Mouse (Mus musculus): ENCODE measurements at regions not wholly inside any gene's neighbourhood (a gene's known extent, or its start where the extent isn't known, plus 50 kb on each side); places are given as distances from the start of the nearest gene placed in this dataset.

DNA sequence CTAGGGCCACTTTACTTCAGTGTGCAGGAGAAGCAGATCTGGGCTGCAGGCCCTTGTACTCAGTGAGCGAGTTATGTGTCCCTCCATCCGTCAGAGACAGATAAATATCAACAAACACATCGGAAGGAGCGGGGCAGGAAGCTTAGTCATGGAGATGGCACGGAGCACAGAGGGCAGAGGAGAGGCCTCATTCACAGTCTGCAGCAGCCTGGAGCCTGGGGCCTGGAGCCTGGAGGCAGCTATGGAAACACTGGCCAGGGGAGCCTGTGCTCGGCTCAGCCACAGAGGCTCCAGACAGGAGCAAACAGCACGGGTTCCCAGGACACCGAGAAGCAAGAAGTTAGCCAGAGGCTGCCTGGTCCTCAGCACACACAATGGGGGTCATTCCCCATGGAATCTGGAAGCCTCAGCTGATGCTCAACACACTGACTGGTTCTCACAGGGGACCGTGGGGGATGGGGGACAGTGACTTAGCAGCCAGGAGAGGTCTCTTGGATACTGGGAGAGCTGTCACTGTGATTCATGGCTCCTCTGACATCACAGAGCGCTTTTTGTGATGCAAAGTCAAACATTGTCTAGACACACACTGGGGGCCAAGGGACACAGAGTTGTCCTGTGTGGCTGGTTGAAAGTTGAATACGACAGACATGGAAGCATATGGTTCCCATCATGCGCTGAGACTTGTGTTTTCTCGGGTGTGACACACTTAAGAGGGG is 82.2 kb upstream of the Sulf2 start:
- no peak for DNase-seq (ENCODE audit: low spot score in 2 of 2)

DNA sequence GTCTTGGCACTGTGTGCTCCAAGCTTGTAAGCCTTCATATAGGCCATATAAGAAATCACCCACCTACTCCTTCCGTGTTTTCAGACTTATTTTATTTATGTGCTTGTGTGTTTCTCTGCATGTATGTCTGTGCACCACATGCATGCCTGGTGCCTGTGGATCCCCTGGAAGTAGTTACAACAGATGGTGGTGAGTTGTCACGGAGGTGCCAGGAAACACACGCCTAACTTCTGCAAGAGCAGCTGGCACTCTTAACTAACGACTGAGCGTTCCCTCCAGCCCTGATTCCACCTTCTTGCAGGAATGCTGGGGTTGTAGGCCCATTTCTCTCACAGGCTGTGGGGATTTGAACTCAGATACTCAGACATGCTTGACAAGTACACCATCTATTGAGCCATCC is 80.6 kb upstream of the Sulf2 start:
- no peak for DNase-seq (ENCODE audit: low spot score in 2 of 2)

DNA sequence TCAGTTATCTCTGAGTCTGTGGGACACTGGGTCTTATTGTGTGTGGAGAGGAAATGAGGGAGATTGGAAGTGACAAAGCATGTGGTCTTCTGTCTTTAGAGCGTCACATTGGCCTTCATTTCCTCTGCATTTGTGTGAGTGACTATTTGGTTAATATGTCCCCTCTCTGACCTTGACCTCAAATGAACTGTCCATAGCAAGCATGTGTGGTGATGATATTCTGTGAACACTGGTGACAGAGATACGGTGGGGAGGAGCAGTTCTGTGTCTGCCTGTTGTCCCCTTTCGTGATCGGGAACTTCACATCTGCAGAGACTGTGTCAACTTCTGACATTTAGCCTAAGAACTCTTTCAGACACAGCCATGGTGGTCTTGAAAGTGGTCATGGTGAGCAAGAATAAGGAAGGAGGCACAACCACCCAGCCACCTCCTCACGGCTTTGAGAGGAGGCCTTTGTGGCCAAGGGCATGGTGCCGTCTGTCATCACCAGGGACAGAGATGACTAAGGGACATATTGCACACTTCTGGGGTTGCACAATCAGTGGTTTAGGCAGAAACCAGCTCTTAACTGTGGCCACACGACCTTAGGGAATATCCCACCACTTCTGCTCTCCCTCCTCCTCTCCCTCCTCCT is 79.2 kb upstream of the Sulf2 start:
- peak in 1 of 2 experiments; percentile 16 for DNase-seq (ENCODE audit: low spot score in 2 of 2)

DNA sequence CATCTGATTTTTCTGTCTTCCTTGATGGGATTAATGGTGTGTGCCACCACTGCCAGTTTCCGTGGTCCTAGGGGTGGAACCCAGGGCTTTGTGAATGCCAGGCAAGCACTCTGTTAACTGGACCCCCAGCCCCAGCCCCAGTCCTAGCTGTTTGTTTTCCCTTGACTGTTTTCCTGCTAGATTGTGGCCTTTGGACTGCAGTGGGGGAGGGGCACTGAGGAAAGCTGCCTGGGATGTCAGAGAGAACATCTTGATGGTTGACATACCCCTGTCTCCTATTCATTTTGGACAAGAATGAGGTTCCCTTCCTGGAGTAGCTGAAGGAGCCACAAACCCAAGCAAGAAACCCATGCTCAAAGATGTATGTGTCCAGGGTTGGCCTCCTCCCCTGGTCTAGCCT is 77.8 kb upstream of the Sulf2 start:
- no peak for DNase-seq (ENCODE audit: low spot score in 2 of 2)

DNA sequence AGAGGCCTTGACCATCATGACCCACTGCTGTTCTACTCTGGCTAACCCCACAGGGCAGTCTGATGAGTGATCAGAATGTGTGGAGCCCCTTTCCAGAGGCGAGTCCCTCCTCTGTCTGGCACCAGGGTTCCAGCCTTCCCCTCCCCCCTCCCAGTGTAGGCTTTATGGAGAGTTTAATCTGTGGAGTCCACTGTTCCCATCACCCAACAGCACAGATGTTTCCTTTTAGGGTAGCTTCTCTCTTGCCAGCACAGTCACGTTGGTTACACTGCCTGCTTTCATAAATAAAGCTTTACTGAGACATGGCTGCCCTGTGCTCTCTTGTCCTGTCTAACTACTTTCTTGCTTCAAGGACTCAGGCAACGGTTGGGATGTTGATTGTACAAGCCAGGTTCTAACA is 76.9 kb upstream of the Sulf2 start:
- no peak for DNase-seq (ENCODE audit: low spot score in 2 of 2)

- DNase-seq (ENCODE audit: low spot score in 2 of 2): no peak
These were observed 75.2 kb upstream of the Sulf2 start for GRCm38 (mm10) chr2:166230617-166231016.

GRCm38 (mm10) chr2:166228356-166228755 is 72.9 kb upstream of the Sulf2 start:
- DNase-seq (ENCODE audit: low spot score in 2 of 2): no peak

DNA sequence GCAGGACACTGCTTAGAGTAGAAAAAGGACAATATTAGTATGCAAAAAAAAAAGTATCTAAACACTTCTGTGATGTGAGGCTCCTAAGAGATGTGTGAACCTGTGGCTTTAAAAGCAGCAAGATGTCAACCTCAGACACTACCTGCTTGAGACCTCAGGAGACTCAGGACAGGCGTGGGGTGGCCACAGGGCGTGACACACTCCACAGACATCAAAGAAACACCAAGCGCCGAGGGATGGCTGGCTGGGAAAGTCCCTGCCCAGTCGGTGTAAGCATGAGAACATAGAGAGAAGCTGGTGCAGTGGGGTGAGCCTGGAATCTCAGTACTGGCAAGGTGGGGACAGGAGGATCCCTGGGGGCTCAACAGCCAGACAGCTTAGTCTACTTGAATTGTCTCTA is 72.0 kb upstream of the Sulf2 start:
- DNase-seq (ENCODE audit: low spot score in 2 of 2): peak; percentile 4 to 12

- peak in 1 of 2 experiments; percentile 4 for DNase-seq (ENCODE audit: low spot score in 2 of 2)
These were observed 71.5 kb upstream of the Sulf2 start for GRCm38 (mm10) chr2:166226929-166227328.

GRCm38 (mm10) chr2:166226331-166226730 is 70.9 kb upstream of the Sulf2 start:
- no peak for DNase-seq (ENCODE audit: low spot score in 2 of 2)

- DNase-seq (ENCODE audit: low spot score in 2 of 2): no peak
These were observed 69.9 kb upstream of the Sulf2 start for GRCm38 (mm10) chr2:166225354-166225753.

DNA sequence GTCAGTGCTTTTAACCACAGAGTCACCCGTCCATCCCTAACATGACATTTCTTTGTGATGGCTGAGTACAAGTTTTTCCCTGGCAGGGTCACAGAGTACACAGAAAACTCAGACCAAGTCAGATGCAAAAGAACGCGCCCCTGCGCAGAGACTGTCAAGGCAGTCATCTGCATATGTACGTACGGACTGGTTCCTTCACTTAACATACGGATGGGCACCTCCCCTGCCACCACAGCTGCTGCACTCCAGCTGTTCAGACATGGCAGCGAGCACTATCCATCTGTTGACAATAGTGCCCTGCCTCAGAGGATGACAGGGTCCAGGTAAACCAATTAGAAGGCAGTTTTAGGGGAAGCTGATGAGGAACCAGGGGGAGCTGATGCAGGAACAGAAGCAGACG is 63.3 kb upstream of the Sulf2 start:
- DNase-seq (ENCODE audit: low spot score in 2 of 2): no peak

- DNase-seq (ENCODE audit: low spot score in 2 of 2): no peak
These were observed 61.0 kb upstream of the Sulf2 start for GRCm38 (mm10) chr2:166216512-166216865.

DNA sequence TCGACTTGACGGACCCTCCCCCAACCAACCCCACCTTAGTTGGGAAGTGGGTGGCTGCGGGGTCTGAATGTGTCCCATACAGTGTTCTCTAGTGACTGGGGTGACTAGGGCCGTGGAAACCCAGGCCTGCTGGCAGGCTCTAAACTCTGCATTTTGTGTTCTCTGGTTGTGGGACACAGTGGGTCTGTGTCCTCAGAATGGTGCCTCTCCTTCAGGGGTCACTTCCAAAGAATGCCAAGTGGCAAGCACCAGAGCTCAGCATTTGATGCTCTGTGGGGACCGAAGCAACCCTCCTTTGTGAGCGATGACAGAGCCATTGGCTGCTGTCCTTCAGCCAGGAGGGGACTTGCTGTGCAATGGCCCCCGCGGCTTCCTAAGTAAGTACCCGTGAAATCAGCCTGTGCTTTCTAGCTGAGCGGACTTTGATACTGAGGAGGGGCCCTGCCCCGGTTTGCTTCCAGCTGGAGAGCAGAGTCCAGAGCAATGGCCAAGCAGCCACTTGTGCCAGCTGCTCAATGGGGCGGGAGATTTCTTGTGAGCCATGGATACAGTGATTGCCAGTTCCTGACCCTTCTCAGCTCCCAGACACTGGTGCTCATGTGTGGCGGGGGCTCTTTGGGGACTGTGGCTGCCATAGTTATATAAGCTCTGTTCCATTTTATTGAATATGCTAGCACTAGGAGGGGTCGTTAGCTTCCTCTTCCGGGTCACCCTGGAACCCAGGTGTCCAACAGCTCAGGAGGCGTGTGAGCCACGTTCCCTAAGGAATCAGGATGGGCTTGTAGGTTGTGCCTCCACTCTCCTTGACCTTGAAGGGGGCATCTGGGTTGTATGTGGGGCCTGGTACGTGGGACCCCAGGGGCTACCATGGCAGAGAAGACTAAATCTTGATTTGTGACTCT is 60.4 kb upstream of the Sulf2 start:
- no peak for DNase-seq (ENCODE audit: low spot score in 2 of 2)

DNA sequence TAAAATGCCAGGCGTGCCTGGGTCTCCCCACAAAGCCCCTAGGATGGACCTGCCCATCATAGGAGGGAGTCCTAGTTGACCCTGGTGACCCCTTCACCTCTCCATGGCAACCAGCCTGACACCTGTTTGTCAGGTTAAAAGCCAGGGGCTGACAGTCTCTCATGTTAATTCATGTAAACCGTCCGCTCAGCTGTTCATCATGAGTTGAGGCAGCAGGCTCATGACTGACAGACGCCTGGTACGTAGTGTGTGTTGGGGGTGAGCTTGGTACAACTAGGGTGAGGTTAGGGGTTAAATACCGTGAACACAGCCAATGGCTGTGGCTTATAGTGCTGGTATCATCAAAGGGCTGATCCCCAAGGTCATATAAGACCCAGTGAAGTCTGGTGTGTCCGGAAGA is 59.7 kb upstream of the Sulf2 start:
- no peak for DNase-seq (ENCODE audit: low spot score in 2 of 2)

GRCm38 (mm10) chr2:166207145-166207508 is 51.7 kb upstream of the Sulf2 start:
- DNase-seq (ENCODE audit: low spot score in 2 of 2): no peak

- DNase-seq (ENCODE audit: low spot score in 2 of 2): no peak
These were observed 51.1 kb upstream of the Sulf2 start for GRCm38 (mm10) chr2:166206396-166207144.
